Mouse (Mus musculus) urinary bladder, postnatal 25 days (tissue): ENCODE results near the gene Map3k9.
A peak's percentile ranks its signal among the peaks of the same experiment; 100 is the strongest.

Experiments used
- DNase-seq: peaks from one replicate; pipeline ENCODE4 v3.0.0; 2022; ENCODE audit warnings: low spot score

Map3k9 gene

GRCm38 (mm10) chr12:81702903-81703302, 78.1 kb downstream of the Map3k9 start:
- no peak for DNase-seq

GRCm38 (mm10) chr12:81698011-81698410, 83.0 kb downstream of the Map3k9 start:
- DNase-seq = peak; percentile 15

GRCm38 (mm10) chr12:81691177-81691730, 89.7 kb downstream of the Map3k9 start:
- no peak for DNase-seq

GRCm38 (mm10) chr12:81690751-81691150, 90.2 kb downstream of the Map3k9 start:
- DNase-seq = no peak

- DNase-seq = no peak
Observed at GRCm38 (mm10) chr12:81690111-81690510, 90.9 kb downstream of the Map3k9 start.

GRCm38 (mm10) chr12:81689505-81690056, 91.4 kb downstream of the Map3k9 start:
- no peak for DNase-seq

- no peak for DNase-seq
Observed at GRCm38 (mm10) chr12:81688537-81688936, 92.4 kb downstream of the Map3k9 start.

GRCm38 (mm10) chr12:81687873-81688272, 93.1 kb downstream of the Map3k9 start:
- no peak for DNase-seq

GRCm38 (mm10) chr12:81686406-81687117, 94.4 kb downstream of the Map3k9 start:
- no peak for DNase-seq

- no peak for DNase-seq
Observed at GRCm38 (mm10) chr12:81685981-81686380, 95.0 kb downstream of the Map3k9 start.

GRCm38 (mm10) chr12:81684096-81684495, 96.9 kb downstream of the Map3k9 start:
- DNase-seq = no peak

GRCm38 (mm10) chr12:81683395-81683794, 97.6 kb downstream of the Map3k9 start:
- DNase-seq = no peak

- no peak for DNase-seq
Observed at GRCm38 (mm10) chr12:81679807-81680529, 101.0 kb downstream of the Map3k9 start.

GRCm38 (mm10) chr12:81675557-81675956, 105.4 kb downstream of the Map3k9 start:
- DNase-seq = no peak
